2 mouse cellular contexts compared by ENCODE assay signal in the genomic region with DNA sequence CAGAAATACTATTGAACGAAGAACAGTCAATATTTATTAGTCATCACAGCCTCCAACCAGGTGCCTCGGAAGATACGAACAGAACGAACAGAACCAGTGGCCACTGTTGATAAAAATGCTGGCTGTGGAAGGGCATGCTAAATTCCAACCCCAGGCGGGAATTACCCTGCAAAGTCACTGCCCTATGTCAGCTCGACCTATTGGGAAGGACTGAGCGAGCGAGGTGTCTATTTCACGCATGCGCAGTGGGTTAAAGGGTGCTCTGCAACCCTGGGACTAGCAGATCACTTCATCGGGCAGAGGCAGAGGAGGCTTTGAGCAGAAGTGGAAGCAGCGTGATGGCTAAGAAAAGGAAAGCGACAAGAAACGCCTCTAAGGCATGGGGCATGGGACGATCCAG.
A peak's percentile ranks its signal among the peaks of the same experiment; 100 is the strongest.
TF ChIP-seq lines count a peak whose summit lies in the region.

No protein-coding gene starts in this region.

TF ChIP-seq in CH12.LX, 34 proteins besides CTCF, POLR2A, EP300 and RAD21:
- no peak for TF ChIP-seq E2F4 (IDR thresholded peaks at IDR 0.05; ENCODE audit: insufficient replicate concordance, low read depth, low read length)
- TF ChIP-seq NRF1 (IDR thresholded peaks at IDR 0.05; ENCODE audit: low read depth, low read length), result peak; percentile 41; the same call in 1 of the 2 replicates
- TF ChIP-seq POLR2AphosphoS2 (IDR thresholded peaks at IDR 0.05; ENCODE audit: low read depth, low read length), result no peak

TF ChIP-seq in MEL, 35 proteins besides CTCF, POLR2A, EP300 and RAD21:
- TF ChIP-seq TCF12 (IDR thresholded peaks at IDR 0.05; ENCODE audit: low read depth, low read length) (no peak), TAL1 (IDR thresholded peaks at IDR 0.05; ENCODE audit: low read length) (peak; percentile 4; the same call in 1 of the 2 replicates), NRF1 (IDR thresholded peaks at IDR 0.05; ENCODE audit: insufficient read depth, low read depth, low read length, poor library complexity, severe bottlenecking) (peak; percentile 72)
